Mouse (Mus musculus) adrenal gland, postnatal 36 days (tissue): ENCODE results near the gene Atxn10. TPM values are rescaled to one million over a fixed set of nuclear protein-coding genes. Genes with fewer than 3 reads are reported as not detected.
"Not testable (repeated sequence)": the region's sequence is repeated elsewhere in the genome, so short reads cannot be mapped to it uniquely, and the experiment has no call there.

Source experiments
- DNase-seq, 2 experiments: peaks; one replicate each; pipeline ENCODE4 v3.0.0; 2021; ENCODE audit warnings: mixed read lengths in 1 of 2
- total RNA-seq, 2 experiments: library from RNA; stranded (reverse); gene quantifications; 2 replicates each; pipeline ENCODE4 v1.2.3; 2021

Atxn10 gene
- total RNA-seq, 2 experiments from 2014 or later: 120 to 137 TPM

GRCm38 (mm10) chr15:85333511-85333910, 2.5 kb upstream of the Atxn10 start:
- DNase-seq: not testable (repeated sequence)

GRCm38 (mm10) chr15:85334234-85334633, 1.8 kb upstream of the Atxn10 start:
- DNase-seq: no peak

- peak; percentile 73 to 82 for DNase-seq
Observed at GRCm38 (mm10) chr15:85336301-85336991, 401 bp downstream of the Atxn10 start.

- DNase-seq: no peak
Observed at GRCm38 (mm10) chr15:85337219-85337618, 1.2 kb downstream of the Atxn10 start.

- DNase-seq: no peak
Observed at GRCm38 (mm10) chr15:85337979-85338378, 1.9 kb downstream of the Atxn10 start.

GRCm38 (mm10) chr15:85342246-85342645, 6.2 kb downstream of the Atxn10 start:
- no peak for DNase-seq

- DNase-seq: no peak
Observed at GRCm38 (mm10) chr15:85344673-85345072, 8.6 kb downstream of the Atxn10 start.

GRCm38 (mm10) chr15:85347058-85347700, 11.1 kb downstream of the Atxn10 start:
- no peak for DNase-seq

- no peak for DNase-seq
Observed at GRCm38 (mm10) chr15:85350144-85350543, 14.1 kb downstream of the Atxn10 start.

- no peak for DNase-seq
Observed at GRCm38 (mm10) chr15:85354060-85354459, 18.0 kb downstream of the Atxn10 start.

GRCm38 (mm10) chr15:85356112-85356511, 20.1 kb downstream of the Atxn10 start:
- no peak for DNase-seq

GRCm38 (mm10) chr15:85357465-85358225, 21.6 kb downstream of the Atxn10 start:
- no peak for DNase-seq

- no peak for DNase-seq
Observed at GRCm38 (mm10) chr15:85359483-85359882, 23.4 kb downstream of the Atxn10 start.

- DNase-seq: peak in 1 of 2 experiments; percentile 13
Observed at GRCm38 (mm10) chr15:85359901-85360300, 23.9 kb downstream of the Atxn10 start.

GRCm38 (mm10) chr15:85364366-85364765, 28.3 kb downstream of the Atxn10 start:
- DNase-seq: peak; percentile 8 to 21

GRCm38 (mm10) chr15:85366938-85367337, 30.9 kb downstream of the Atxn10 start:
- no peak for DNase-seq

GRCm38 (mm10) chr15:85369765-85370164, 33.7 kb downstream of the Atxn10 start:
- no peak for DNase-seq

GRCm38 (mm10) chr15:85373125-85373524, 37.1 kb downstream of the Atxn10 start:
- DNase-seq: no peak

GRCm38 (mm10) chr15:85383477-85383876, 47.4 kb downstream of the Atxn10 start:
- no peak for DNase-seq

GRCm38 (mm10) chr15:85388696-85389095, 52.7 kb downstream of the Atxn10 start:
- DNase-seq: peak in 1 of 2 experiments; percentile 10

GRCm38 (mm10) chr15:85389915-85390314, 53.9 kb downstream of the Atxn10 start:
- no peak for DNase-seq

- no peak for DNase-seq
Observed at GRCm38 (mm10) chr15:85395360-85395759, 59.3 kb downstream of the Atxn10 start.

- DNase-seq: no peak
Observed at GRCm38 (mm10) chr15:85401926-85402325, 65.9 kb downstream of the Atxn10 start.
